Mouse (Mus musculus): ENCODE measurements around the gene Olfr543.
"Not testable (repeated sequence)": the region's sequence is repeated elsewhere in the genome, so short reads cannot be mapped to it uniquely, and the experiment has no call there.

Gene Olfr543

GRCm38 (mm10) chr7:102481579-102481978 is at the start of gene Olfr543:
Gene Olfr543 (minus strand): TSS chr7:102481679.
- no peak for DNase-seq (ENCODE audit: low spot score in 2 of 2)

- DNase-seq (ENCODE audit: low spot score in 2 of 2) = no peak
These were observed 47.6 kb upstream of the Olfr543 start for GRCm38 (mm10) chr7:102529052-102529451.

- DNase-seq (ENCODE audit: low spot score in 2 of 2) = no peak
These were observed 35.5 kb upstream of the Olfr543 start for GRCm38 (mm10) chr7:102517051-102517335.

- DNase-seq (ENCODE audit: low spot score in 2 of 2) = no peak
These were observed 35.0 kb upstream of the Olfr543 start for GRCm38 (mm10) chr7:102516261-102517050.

GRCm38 (mm10) chr7:102514144-102514543 is 32.7 kb upstream of the Olfr543 start:
- DNase-seq (ENCODE audit: low spot score in 2 of 2) = no peak

- DNase-seq (ENCODE audit: low spot score in 2 of 2) = peak; percentile 82 to 93
These were observed 31.4 kb upstream of the Olfr543 start for GRCm38 (mm10) chr7:102512814-102513435.

GRCm38 (mm10) chr7:102511927-102512326 is 30.4 kb upstream of the Olfr543 start:
- no peak for DNase-seq (ENCODE audit: low spot score in 2 of 2)

- no peak for DNase-seq (ENCODE audit: low spot score in 2 of 2)
These were observed 28.2 kb upstream of the Olfr543 start for GRCm38 (mm10) chr7:102509726-102510125.

- DNase-seq (ENCODE audit: low spot score in 2 of 2) = no peak
These were observed 27.2 kb upstream of the Olfr543 start for GRCm38 (mm10) chr7:102508666-102509065.

- DNase-seq (ENCODE audit: low spot score in 2 of 2) = no peak
These were observed 26.6 kb upstream of the Olfr543 start for GRCm38 (mm10) chr7:102508066-102508465.

GRCm38 (mm10) chr7:102506848-102507247 is 25.4 kb upstream of the Olfr543 start:
- DNase-seq (ENCODE audit: low spot score in 2 of 2) = peak; percentile 49 to 78

- DNase-seq (ENCODE audit: low spot score in 2 of 2) = no peak
These were observed 20.5 kb upstream of the Olfr543 start for GRCm38 (mm10) chr7:102501986-102502385.

GRCm38 (mm10) chr7:102499473-102499872 is 18.0 kb upstream of the Olfr543 start, which contains the start of gene Olfr545:
Gene Olfr545 (minus strand): TSS chr7:102499573.
- DNase-seq (ENCODE audit: low spot score in 2 of 2) = no peak

- not testable (repeated sequence) for DNase-seq (ENCODE audit: low spot score in 2 of 2)
These were observed 12.9 kb upstream of the Olfr543 start for GRCm38 (mm10) chr7:102494416-102494815.

- DNase-seq (ENCODE audit: low spot score in 2 of 2) = no peak
These were observed 6.7 kb upstream of the Olfr543 start, which contains the start of gene Olfr544 for GRCm38 (mm10) chr7:102488161-102488560. Gene Olfr544 (minus strand): TSS chr7:102488313.

GRCm38 (mm10) chr7:102486105-102486504 is 4.6 kb upstream of the Olfr543 start:
- no peak for DNase-seq (ENCODE audit: low spot score in 2 of 2)

- DNase-seq (ENCODE audit: low spot score in 2 of 2) = not testable (repeated sequence)
These were observed 3.3 kb upstream of the Olfr543 start for GRCm38 (mm10) chr7:102484766-102485165.

GRCm38 (mm10) chr7:102483665-102484064 is 2.2 kb upstream of the Olfr543 start:
- DNase-seq (ENCODE audit: low spot score in 2 of 2) = no peak

GRCm38 (mm10) chr7:102480821-102481220 is 658 bp downstream of the Olfr543 start:
- DNase-seq (ENCODE audit: low spot score in 2 of 2) = no peak

GRCm38 (mm10) chr7:102479368-102480078 is 2.0 kb downstream of the Olfr543 start:
- DNase-seq (ENCODE audit: low spot score in 2 of 2) = no peak

- no peak for DNase-seq (ENCODE audit: low spot score in 2 of 2)
These were observed 2.6 kb downstream of the Olfr543 start for GRCm38 (mm10) chr7:102478926-102479325.

- no peak for DNase-seq (ENCODE audit: low spot score in 2 of 2)
These were observed 3.1 kb downstream of the Olfr543 start for GRCm38 (mm10) chr7:102478425-102478824.

GRCm38 (mm10) chr7:102477377-102477776 is 4.1 kb downstream of the Olfr543 start:
- DNase-seq (ENCODE audit: low spot score in 2 of 2) = no peak
